Mouse (Mus musculus): Measurements from ENCODE around the gene Ptpru.
"Not testable (repeated sequence)": the region's sequence is repeated elsewhere in the genome, so short reads cannot be mapped to it uniquely, and the experiment has no call there.

Gene Ptpru

GRCm38 (mm10) chr4:131836351-131836881 is 1.7 kb downstream of the Ptpru start:
- DNase-seq (ENCODE audit: low read depth, low spot score): no peak

DNA sequence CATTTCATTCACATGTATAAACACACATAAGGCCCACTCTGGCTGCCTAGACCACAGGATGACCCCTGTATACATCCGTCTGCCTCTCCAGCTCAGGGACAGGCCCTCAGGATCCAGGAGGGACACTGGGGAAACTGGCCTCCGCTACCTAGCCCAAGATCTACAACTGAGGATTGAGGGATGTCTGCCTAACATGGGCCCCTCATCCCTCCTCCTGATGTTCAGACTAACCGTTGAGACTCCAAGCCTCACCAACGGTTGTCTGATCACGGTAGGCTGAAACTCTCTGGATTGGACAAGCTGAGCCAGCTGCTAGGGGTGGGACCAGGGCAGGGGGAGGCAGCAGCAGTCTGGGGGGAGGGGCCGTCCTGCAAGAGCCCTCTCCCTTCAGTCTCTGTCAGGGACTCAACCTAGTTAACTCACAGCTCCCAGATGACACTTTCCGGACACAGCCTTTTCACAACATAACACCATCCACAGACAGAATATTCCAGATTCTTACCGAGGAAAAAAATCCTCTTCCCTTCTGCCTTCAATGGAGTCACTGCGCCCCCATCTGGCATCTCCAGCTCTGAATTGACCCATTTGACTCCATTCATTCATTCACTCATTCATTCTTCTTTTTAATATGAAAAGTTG is 4.0 kb downstream of the Ptpru start:
- DNase-seq (ENCODE audit: low read depth, low spot score): no peak

GRCm38 (mm10) chr4:131832759-131833407 is 5.2 kb downstream of the Ptpru start:
- no peak for DNase-seq (ENCODE audit: low read depth, low spot score)

- no peak for DNase-seq (ENCODE audit: low read depth, low spot score)
These were observed 6.5 kb downstream of the Ptpru start for GRCm38 (mm10) chr4:131831546-131832045.

DNA sequence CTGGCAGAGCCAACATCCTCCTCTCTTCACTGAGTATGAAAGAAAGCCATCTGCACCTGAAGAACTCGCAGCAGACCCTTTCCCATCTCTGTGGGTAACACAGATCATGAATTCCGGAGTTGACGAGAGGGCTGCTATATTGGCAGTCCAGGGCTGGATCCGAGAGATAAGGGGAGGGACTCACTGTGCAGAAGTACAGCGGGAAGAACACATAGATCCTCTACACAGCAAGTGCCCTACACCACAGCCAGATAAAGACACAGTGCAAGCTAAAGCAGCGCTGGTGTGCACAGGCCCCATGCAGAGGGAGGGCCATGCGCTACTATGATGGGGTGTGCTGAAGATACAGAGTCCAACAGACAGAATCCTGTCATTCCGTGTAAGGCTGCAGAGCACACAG is 9.0 kb downstream of the Ptpru start:
- DNase-seq (ENCODE audit: low read depth, low spot score): no peak

DNA sequence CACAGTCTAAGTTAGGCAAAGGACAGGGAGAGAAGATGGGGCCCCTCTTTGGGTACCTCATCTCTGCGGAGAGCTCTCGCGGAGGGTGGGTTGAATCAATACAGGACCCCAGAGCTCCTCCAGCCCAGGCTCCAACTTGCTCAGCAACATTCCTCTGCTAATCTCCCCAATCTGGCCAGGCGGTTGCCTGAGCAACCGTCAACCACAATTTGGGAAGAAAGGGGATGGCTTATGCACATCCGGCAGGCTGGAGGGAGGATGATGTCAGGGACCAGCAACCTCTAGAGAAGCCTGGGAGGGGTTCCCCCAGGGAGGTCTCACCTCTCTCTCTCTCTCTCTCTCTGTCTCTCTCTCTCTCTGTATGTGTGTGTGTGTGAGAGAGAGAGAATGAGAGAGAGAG is 11.2 kb downstream of the Ptpru start:
- no peak for DNase-seq (ENCODE audit: low read depth, low spot score)

- no peak for DNase-seq (ENCODE audit: low read depth, low spot score)
These were observed 12.3 kb downstream of the Ptpru start for GRCm38 (mm10) chr4:131825830-131826229.

DNA sequence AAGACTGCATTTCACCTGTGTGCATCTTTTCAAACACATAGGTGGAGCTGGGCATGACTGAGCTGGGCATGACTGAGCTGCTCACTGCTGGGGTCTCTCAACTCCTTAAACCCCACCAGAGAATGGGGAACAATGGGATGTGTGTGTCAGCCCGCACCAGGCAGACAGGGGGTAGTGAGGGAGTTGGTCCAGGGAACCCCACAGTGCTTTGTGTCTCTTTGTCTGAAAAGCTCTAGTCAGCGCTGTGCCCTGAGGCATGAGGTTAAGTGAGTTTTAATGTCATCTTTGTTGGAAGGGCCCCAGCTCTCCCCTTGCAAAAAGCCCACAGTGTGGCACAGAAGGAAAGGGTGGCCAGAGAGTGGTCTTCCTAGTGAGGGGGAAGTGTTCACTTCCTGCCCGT is 13.1 kb downstream of the Ptpru start:
- no peak for DNase-seq (ENCODE audit: low read depth, low spot score)

DNA sequence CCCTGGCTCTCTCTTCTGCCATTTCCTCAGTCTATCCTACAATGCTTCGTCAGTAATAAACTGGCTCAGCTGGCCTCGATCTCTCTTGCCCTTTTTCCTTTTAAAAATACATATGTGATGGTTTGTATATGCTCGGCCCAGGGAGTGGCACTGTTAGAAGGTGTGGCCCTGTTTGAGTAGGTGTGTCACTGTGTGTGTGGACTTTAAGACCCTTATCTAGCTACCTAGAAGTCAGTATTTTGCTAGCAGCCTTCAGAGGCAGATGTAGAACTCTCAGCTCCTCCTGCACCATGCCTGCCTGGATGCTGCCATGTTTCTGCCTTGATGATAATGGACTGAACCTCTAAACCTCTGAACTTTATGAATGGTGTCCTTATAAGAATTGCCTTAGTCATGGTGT is 15.5 kb downstream of the Ptpru start:
- no peak for DNase-seq (ENCODE audit: low read depth, low spot score)

DNA sequence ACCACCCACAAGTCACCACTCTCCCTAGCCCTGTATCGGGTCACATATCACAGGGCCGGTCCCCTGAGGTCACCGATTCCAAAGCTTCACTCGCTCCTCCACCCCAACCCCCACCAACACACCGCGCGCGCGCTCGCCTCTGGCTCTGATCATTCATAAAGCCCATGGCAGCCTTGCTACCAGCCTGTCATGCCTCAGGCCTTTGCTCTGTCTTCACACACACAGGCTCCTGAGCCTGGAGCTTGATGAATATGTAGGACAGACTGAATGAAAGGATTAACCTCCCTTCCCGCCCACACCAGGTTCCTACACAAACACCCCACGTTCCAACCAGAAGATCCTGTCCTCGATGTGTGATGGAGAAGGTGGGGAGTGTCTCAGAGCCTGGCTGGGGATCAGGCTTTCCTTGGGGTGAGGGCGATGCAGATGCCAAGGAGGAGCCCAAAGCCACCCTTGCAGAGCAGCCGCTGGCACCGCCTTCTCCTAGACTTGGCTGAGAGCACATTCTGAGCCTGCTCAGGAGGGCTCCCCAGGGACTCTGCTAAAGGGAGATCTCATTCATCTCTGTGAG is 16.8 kb downstream of the Ptpru start:
- DNase-seq (ENCODE audit: low read depth, low spot score): no peak

DNA sequence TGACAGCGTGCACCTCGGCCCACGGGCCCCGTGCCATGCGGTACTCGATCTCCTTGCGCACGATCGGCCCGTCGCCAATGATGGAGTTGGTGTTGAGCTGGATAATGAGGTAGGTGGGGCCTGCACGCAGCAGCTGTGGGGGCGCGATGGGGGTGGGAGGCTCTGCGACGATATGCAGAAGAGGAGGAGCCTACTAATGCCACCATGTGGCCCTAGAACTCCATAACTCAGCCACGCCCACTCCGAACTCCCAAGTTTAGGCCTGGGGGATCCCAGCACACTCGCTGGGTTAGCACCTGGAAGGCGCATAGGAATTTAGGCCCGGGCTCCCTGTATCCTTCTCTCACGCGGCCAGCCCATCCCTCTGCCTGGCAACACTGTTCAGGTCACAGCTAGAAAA is 19.2 kb downstream of the Ptpru start:
- no peak for DNase-seq (ENCODE audit: low read depth, low spot score)

DNA sequence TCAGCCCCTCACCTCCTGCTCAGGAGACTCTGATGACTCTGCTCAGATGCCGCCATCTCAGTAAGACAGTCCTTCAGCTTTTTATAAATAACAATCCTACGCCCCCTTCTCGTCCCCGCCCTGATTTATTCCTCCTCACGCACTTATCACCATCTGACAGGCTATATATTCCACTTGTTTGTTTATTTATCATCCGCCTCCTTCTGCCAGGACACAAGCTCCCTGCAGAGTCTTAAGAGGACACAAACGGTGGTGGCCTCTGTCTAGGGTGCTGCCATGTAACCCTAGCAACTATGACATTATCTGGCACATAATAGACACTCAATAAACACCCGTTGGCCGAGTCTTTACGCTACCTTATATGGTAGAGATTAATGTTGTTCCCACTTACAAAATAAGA is 22.3 kb downstream of the Ptpru start:
- no peak for DNase-seq (ENCODE audit: low read depth, low spot score)

GRCm38 (mm10) chr4:131814869-131815268 is 23.2 kb downstream of the Ptpru start:
- no peak for DNase-seq (ENCODE audit: low read depth, low spot score)

GRCm38 (mm10) chr4:131813798-131814197 is 24.3 kb downstream of the Ptpru start:
- DNase-seq (ENCODE audit: low read depth, low spot score): no peak

GRCm38 (mm10) chr4:131812458-131812857 is 25.6 kb downstream of the Ptpru start:
- DNase-seq (ENCODE audit: low read depth, low spot score): no peak

DNA sequence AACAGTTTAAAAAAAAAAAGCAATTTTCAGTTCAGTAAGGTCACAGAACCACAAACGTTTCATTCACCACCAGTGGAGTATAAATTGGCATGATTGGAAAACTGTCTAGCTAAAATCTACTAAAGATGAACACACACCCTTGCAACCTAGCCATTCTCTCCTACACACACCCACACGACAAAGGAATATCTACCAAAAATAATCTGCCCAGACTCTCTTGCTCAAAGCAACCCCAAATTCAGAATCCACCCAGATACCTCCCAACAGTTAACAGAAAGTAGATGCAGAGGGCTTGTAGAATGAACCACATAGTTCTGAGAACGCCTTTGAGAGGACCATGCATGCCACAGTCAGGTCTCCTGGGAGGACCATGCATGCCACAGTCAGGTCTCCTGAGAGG is 32.8 kb downstream of the Ptpru start:
- DNase-seq (ENCODE audit: low read depth, low spot score): no peak

- DNase-seq (ENCODE audit: low read depth, low spot score): not testable (repeated sequence)
These were observed 33.4 kb downstream of the Ptpru start for GRCm38 (mm10) chr4:131804732-131805131.

DNA sequence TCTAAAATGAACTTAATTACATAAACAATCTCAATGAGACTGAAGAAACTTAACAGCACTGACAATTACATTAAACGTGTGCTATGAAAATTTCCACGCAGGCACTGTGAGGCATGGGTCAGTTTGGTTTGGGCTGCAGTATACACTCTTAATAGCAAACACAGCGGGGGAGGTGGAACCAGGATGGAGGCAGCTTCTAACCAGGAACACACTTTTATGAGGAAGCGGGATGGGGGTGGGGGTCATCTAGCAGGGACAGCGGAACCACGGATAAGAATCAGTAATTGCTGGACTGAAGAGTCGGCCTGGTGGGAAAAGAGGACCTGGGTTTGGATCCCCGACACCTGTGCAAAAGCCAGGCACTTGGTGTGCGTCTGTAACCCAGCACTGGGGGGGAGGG is 34.2 kb downstream of the Ptpru start:
- no peak for DNase-seq (ENCODE audit: low read depth, low spot score)

- no peak for DNase-seq (ENCODE audit: low read depth, low spot score)
These were observed 39.1 kb downstream of the Ptpru start for GRCm38 (mm10) chr4:131798968-131799367.

DNA sequence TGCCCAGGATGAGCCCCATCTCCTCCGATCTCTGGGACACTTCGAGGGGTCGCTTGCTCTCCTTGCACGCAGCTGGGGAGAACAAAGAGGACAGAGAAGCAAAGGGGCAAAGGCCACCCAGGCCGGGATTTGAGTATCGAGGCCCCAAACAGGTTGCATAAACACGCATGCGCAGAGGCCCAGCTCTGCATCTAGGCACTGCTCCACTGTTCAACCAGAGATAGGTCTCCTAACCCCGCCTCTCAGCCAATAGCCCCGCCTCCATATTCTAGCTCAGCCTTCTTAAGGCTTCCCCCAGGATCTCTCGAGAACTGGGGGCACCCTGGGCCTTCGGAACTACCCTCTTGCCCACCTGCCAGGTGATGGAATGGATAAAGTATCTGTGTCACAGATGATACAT is 40.2 kb downstream of the Ptpru start:
- DNase-seq (ENCODE audit: low read depth, low spot score): no peak

GRCm38 (mm10) chr4:131797483-131797882 is 40.6 kb downstream of the Ptpru start:
- no peak for DNase-seq (ENCODE audit: low read depth, low spot score)

- no peak for DNase-seq (ENCODE audit: low read depth, low spot score)
These were observed 41.6 kb downstream of the Ptpru start for GRCm38 (mm10) chr4:131796312-131797080.
